Mouse (Mus musculus) heart, adult 2 months (tissue): ENCODE data around the gene Tle6.

Source experiments
- CTCF ChIP-seq: fragments of 200-600 bp; IDR thresholded peaks from 2 replicates; pipeline ENCODE4 v1.8.1; 2022; ENCODE audit warnings: antibody characterized with exemption, mild to moderate bottlenecking, moderate library complexity
- EP300 ChIP-seq: fragments of 200-500 bp; IDR thresholded peaks from 2 replicates; pipeline ENCODE4 v1.6.1; 2011; ENCODE audit warnings: low read depth, low read length, control low read depth; ENCODE audit not compliant: insufficient read depth
- POLR2A ChIP-seq: fragments of 200-500 bp; IDR thresholded peaks from 2 replicates; pipeline ENCODE4 v1.6.1; 2011; ENCODE audit warnings: mild to moderate bottlenecking, low read depth, low read length, control low read depth; ENCODE audit not compliant: insufficient read depth

GRCm38 (mm10) chr10:81553807-81554755 lies 46.8 kb downstream of the Tle6 start:
- no peak for TF ChIP-seq EP300
- no peak for TF ChIP-seq CTCF
- no peak for TF ChIP-seq POLR2A
